Mouse (Mus musculus) 416B (cell line): ENCODE measurements around the gene Cenpu.
"Not testable (repeated sequence)": the region's sequence is repeated elsewhere in the genome, so short reads cannot be mapped to it uniquely, and the experiment has no call there.

Experiments
- DNase-seq: peaks from one replicate; pipeline ENCODE4 v3.0.0; 2011; ENCODE audit warnings: low read depth

Gene Cenpu

GRCm38 (mm10) chr8:46550058-46550457, 1.8 kb upstream of the Cenpu start:
- no peak for DNase-seq

DNA sequence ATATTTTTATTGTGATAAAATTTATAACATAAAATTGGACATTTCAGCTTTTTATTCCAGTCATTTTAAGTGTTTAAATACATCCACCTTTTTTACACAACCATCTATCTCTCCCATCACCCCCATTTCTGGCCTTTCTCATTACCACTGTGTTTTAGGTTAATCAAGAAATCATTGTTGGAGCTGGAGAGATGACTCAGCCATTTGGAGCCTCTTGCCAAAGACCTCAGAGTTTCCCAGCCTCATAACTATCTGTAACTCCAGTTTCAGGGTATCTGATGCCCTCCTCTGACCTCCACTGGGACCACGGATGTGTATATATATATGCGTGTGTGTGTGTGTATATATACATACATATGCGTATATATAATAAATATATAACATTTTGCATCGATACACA, 799 bp upstream of the Cenpu start:
- peak; percentile 82 for DNase-seq

GRCm38 (mm10) chr8:46552441-46552765, 575 bp downstream of the Cenpu start:
- DNase-seq: no peak

DNA sequence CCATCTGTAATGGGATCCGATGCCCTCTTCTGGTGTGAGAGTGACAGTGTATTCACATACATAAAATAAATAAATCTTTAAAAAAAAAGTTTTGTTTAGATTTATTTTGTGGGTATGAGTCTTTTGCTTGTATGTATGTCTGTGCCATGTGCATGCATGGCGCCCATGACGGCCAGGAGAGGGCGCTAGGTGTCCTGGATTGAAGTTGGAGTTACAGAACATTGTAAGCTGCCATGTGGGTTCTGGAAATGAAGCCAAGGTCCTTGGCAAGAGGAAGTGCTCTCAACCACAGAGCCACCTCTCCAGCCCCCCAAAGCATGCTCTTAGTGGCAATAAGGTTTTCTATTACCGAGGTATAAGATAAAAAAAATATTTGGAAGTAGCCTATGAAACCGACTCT, 7.6 kb downstream of the Cenpu start:
- peak; percentile 92 for DNase-seq

GRCm38 (mm10) chr8:46562333-46562732, 10.5 kb downstream of the Cenpu start:
- no peak for DNase-seq

- DNase-seq: no peak
These were observed 15.2 kb downstream of the Cenpu start for GRCm38 (mm10) chr8:46566914-46567529.

GRCm38 (mm10) chr8:46567946-46568345, 16.1 kb downstream of the Cenpu start:
- no peak for DNase-seq

GRCm38 (mm10) chr8:46568942-46569341, 17.1 kb downstream of the Cenpu start:
- DNase-seq: peak; percentile 35

GRCm38 (mm10) chr8:46569659-46570441, 18.0 kb downstream of the Cenpu start:
- DNase-seq: no peak

DNA sequence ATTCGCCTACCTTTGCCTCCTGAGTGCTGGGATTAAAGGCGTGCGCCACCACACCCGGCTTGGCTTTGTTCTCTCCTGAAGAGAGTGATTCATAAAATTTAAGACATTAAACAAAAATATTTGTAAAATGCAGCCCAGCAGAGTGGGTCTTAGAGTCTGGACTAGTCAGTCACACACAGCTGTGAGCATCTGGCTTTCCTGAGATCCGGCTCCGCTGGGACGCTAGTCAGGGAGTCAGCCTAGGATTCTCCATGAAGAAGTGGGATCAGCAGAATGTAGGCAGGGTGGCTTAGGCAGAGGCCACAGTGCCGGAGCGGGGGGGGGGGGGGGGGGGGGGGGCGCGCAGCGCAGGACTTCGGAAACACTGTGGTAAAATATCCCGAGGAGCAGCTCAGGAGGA, 18.8 kb downstream of the Cenpu start:
- DNase-seq: no peak

- DNase-seq: no peak
These were observed 21.6 kb downstream of the Cenpu start for GRCm38 (mm10) chr8:46573446-46573845.

DNA sequence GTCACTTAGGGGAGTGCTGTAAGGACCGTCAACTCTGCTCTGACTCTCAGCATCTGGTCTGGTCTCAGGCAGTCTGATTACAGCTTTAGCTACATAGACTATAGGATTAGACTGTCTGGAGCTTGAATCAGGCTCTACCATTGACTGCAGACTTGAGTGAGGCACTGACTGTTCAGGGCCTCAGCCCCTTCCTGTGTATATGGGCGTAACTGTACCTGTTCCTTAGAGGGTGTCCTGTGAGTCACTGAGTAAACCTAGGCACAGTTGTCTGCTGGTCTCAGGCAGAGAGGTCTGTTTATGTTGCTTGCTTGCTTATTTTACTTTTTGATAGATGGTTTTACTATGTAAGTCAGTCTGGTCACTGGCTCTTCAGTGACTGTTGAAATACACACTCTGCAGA, 22.1 kb downstream of the Cenpu start:
- no peak for DNase-seq

DNA sequence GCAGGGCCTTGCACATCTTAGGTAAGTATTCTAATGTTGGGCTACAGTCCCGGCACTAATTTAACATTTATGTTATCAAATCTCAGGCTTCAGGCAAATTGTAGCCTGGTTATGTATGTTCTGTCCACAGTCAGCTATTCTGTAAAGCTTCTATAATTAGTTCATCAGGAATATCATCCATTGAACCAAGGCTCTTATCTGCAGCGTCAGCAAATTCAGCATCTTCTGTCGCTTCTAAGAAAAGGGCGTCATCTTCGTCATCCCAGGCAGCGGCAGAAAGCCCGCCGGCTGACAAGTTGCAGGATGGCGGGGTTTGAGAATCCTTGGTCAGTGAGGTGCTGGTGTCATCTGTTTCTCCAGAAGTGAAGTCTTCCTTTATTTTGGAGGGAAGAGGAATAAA, 27.0 kb downstream of the Cenpu start:
- DNase-seq: no peak

DNA sequence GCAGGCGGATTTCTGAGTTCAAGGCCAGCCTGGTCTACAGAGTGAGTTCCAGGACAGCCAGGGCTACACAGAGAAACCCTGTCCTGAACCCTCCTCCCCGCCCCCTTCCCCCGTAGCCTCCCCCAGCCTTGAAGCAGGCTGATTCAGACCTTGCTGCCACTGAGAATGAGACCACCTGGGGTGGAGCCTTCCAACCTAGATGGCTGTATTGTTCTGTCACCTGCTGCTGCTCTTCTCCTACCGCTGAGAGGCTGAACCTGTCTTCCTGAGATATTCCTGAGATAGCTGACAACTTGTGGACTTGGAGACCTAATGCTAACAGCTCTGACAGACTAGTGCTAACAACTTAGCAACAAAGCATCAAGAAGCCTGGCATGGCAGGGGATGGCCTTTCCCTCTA, 32.5 kb downstream of the Cenpu start:
- DNase-seq: not testable (repeated sequence)

- no peak for DNase-seq
These were observed 33.7 kb downstream of the Cenpu start for GRCm38 (mm10) chr8:46585576-46585975.

- peak; percentile 75 for DNase-seq
These were observed 36.1 kb downstream of the Cenpu start for GRCm38 (mm10) chr8:46587911-46588310.

DNA sequence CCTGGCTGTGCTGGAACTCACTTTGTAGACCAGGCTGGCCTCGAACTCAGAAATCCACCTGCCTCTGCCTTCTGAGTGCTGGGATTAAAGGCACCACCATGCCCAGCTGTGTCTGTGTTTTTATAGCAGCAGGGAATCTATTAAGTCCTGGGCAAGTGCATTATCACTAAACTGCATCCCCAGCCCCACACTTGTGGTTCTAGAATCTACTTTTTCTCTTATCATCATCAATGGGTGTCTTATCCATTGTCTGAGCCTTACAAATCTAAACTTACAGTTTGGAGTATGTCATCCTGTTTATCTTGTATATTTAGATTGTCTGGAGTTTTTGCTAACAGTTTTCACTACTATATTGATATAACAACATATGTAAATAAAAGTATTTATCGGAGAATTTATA, 36.8 kb downstream of the Cenpu start:
- no peak for DNase-seq

DNA sequence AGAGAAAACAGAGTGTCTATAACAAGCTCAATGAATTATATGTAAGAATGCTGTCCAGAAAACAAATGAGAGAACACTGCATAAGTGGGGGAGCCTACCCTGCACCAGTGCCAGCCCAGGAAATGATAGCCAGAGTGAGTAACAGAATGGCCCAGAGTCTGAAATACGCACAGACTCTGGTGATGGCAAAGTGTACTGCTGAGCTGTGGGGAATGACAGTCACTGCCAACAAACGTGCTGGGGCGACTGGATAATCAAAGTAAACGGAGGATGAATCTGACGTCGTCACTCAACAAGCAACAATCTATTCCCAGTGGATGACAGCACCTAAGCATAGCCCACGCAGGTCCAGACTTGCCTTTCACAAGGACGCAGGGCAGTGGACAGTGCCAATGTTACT, 41.2 kb downstream of the Cenpu start:
- DNase-seq: no peak

DNA sequence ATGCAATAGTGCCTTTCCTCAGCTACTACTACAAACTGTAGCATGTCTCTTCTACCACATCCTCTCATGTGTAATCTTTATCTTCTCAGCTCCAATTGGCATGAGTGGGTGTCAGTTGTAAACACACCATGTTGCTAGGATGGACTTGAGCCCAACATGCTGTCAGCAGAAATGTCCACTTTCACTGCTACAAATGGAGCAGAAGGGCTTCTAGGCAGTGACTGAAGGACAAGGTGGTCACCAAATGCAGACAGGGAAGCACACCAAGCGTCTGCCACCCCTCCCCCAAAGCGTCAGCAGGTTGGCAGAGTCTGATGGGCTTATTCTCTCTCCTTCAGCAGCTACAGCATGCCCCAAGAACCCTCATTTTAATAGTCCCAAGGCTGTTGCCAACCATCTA, 41.9 kb downstream of the Cenpu start:
- peak; percentile 59 for DNase-seq

GRCm38 (mm10) chr8:46595593-46595992, 43.8 kb downstream of the Cenpu start:
- peak; percentile 93 for DNase-seq

- no peak for DNase-seq
These were observed 44.7 kb downstream of the Cenpu start for GRCm38 (mm10) chr8:46596530-46596929.

- no peak for DNase-seq
These were observed 45.6 kb downstream of the Cenpu start for GRCm38 (mm10) chr8:46597411-46597810.

GRCm38 (mm10) chr8:46598114-46598513, 46.3 kb downstream of the Cenpu start:
- DNase-seq: no peak

DNA sequence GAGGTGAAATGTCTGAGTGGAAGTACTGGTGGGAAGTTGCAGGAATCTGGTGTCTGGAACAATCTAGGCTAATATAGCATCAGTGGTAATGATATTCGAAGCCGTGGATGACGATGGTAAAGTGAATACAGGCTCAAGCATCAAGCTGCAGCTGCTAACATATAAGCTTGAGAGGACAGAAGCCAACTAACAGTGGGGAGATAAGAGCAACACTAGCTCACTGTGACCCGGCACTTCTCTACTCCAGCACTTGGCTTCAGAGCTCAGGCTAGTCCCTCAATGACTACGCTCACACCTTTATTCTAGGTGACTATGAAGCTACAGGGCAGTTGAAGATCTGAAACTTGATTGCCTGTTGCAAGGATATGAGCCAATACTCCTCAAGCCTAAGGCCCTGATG, 46.9 kb downstream of the Cenpu start:
- no peak for DNase-seq
